Mouse (Mus musculus) neural tube, embryonic 11.5 days (tissue): ENCODE data around the gene Ndufs4. TPM values are rescaled to one million over a fixed set of nuclear protein-coding genes. Genes with fewer than 3 reads are reported as not detected.

Source experiments
- ATAC-seq: fragments of 200-750 bp; cut with Nextera tagmentation; 2 replicates; pipeline ENCODE4 v1.8.0; 2017; ENCODE audit warnings: moderate number of reproducible peaks, mild to moderate bottlenecking, moderate TSS enrichment, moderate library complexity; ENCODE audit not compliant: insufficient read depth, low FRiP score, low TSS enrichment
- DNase-seq: peaks from one replicate; pipeline ENCODE4 v3.0.0-alpha.2; 2015; ENCODE audit warnings: low spot score
- H3K27ac ChIP-seq: fragments of 300-500 bp; sonication (generic); 2 replicates; pipeline ENCODE4 v1.5.1; 2014; ENCODE audit warnings: low read depth, mild to moderate bottlenecking, low read length
- H3K27me3 ChIP-seq: fragments of 300-500 bp; sonication (generic); 2 replicates; pipeline ENCODE4 v1.6.1; 2014; ENCODE audit warnings: mild to moderate bottlenecking, low read length, mixed read lengths; ENCODE audit not compliant: control insufficient read depth, insufficient read depth
- H3K36me3 ChIP-seq: fragments of 300-500 bp; sonication (generic); 2 replicates; pipeline ENCODE4 v1.6.1; 2014; ENCODE audit warnings: mild to moderate bottlenecking, low read length, moderate library complexity, mixed read lengths; ENCODE audit not compliant: control insufficient read depth, insufficient read depth
- H3K4me1 ChIP-seq: fragments of 300-500 bp; sonication (generic); 2 replicates; pipeline ENCODE4 v1.6.1; 2014; ENCODE audit warnings: low read length, mixed read lengths; ENCODE audit not compliant: control insufficient read depth, insufficient read depth
- H3K4me2 ChIP-seq: fragments of 300-500 bp; sonication (generic); 2 replicates; pipeline ENCODE4 v1.6.1; 2014; ENCODE audit warnings: low read depth, mild to moderate bottlenecking, moderate library complexity
- H3K4me3 ChIP-seq: fragments of 300-500 bp; sonication (generic); 2 replicates; pipeline ENCODE4 v1.5.1; 2014; ENCODE audit warnings: low read depth, low read length
- H3K9ac ChIP-seq: fragments of 300-500 bp; sonication (generic); 2 replicates; pipeline ENCODE4 v1.6.1; 2014; ENCODE audit warnings: mild to moderate bottlenecking, low read length
- H3K9me3 ChIP-seq: fragments of 300-500 bp; sonication (generic); 2 replicates; pipeline ENCODE4 v1.6.1; 2016; ENCODE audit warnings: low read length; ENCODE audit not compliant: control insufficient read depth
- WGBS: fragments of 180-500 bp; shearing (Covaris S2); extraction: QIAGEN DNeasy Blood & Tissue Kit; methylation state at CpG from one replicate; pipeline ENCODE4 v1.1.7; 2014; 5-methylcytosine and 5-hydroxymethylcytosine counted together
- polyA plus RNA-seq: library from polyadenylated mRNA; unstranded; fragments of >200 nt; fragmentation: Nextera tagmentation; extraction: Ambion mirVana; gene quantifications from 2 replicates; pipeline ENCODE4 v1.2.1, GENCODE M21; 2014

Ndufs4 gene
- polyA plus RNA-seq, 1 experiment from 2014 or later: 287 TPM

DNA sequence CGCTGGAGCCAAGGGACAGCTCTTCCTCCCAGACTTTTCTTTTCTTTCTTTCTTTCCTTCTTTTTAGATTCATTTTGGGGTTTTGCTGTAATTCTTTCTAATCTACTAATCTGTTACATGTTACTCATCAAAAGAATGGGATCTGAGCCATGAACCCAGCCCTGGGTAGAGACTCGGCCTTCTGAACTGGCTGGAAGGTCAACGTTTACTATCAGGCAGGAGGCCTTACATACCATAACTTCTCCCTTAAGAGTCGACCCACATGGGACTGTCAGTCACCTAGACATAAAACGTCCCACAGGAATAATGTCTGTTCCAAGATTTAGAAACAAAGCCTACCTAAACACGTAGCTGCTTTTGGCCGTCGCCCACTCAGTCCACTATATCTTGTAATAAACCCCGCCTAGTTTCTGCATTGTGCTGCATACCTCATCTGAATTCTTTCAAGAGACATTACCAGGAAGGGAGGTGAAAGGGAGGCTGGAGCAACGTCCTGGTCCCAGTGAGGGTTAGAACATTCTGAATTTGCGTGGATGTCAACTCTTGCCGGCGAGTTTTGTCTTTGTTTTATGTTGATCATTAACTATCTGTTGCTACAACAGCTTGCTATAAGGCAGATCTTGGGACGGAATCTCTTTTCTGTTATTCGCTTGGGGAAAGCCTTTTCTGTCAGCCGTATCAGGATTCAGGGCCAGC lies 116.5 kb downstream of the Ndufs4 start:
- H3K9me3 ChIP-seq: no peaks in the 10 kb centered on the region
- H3K27ac ChIP-seq: no peak overlapping the region
- no peak overlapping the region for H3K4me2 ChIP-seq
- H3K4me1 ChIP-seq: no peaks in the 10 kb centered on the region
- DNase-seq (no peak), ATAC-seq (no peak)
- WGBS: 78% methylated on average over 16 of the region's 16 CpGs
- H3K9ac ChIP-seq: no peak overlapping the region
- no peaks in the 10 kb centered on the region for H3K27me3 ChIP-seq
- H3K4me3 ChIP-seq: no peak overlapping the region
- H3K36me3 ChIP-seq: no peaks in the 10 kb centered on the region

GRCm38 (mm10) chr13:114267741-114268140 lies 120.3 kb downstream of the Ndufs4 start:
- H3K4me1 ChIP-seq: no peaks in the 10 kb centered on the region
- no peaks in the 10 kb centered on the region for H3K9me3 ChIP-seq
- H3K4me2 ChIP-seq: no peak overlapping the region
- DNase-seq (no peak), ATAC-seq (no peak)
- WGBS: 92% methylated on average over 9 of the region's 9 CpGs
- H3K4me3 ChIP-seq: no peak overlapping the region
- no peak overlapping the region for H3K9ac ChIP-seq
- no peaks in the 10 kb centered on the region for H3K27me3 ChIP-seq
- H3K27ac ChIP-seq: no peak overlapping the region
- no peaks in the 10 kb centered on the region for H3K36me3 ChIP-seq

- Histone ChIP-seq H3K27me3 (no peaks in the 10 kb centered on the region), H3K4me3 (no peak overlapping the region), H3K4me2 (no peak overlapping the region), H3K27ac (no peak overlapping the region), H3K36me3 (no peaks in the 10 kb centered on the region), H3K9ac (no peak overlapping the region), H3K4me1 (no peaks in the 10 kb centered on the region), H3K9me3 (no peaks in the 10 kb centered on the region)
- 63% methylated on average over 7 of the region's 7 CpGs for WGBS
- DNase-seq (no peak), ATAC-seq (no peak)
These were observed 127.4 kb downstream of the Ndufs4 start for GRCm38 (mm10) chr13:114260486-114261205.

- Histone ChIP-seq H3K4me1 (no peaks in the 10 kb centered on the region), H3K4me3 (no peak overlapping the region), H3K27me3 (no peaks in the 10 kb centered on the region), H3K9ac (no peak overlapping the region), H3K27ac (no peak overlapping the region), H3K9me3 (no peaks in the 10 kb centered on the region), H3K36me3 (no peaks in the 10 kb centered on the region), H3K4me2 (no peak overlapping the region)
- DNase-seq: no peak
- 93% methylated on average over 10 of the region's 10 CpGs for WGBS
- ATAC-seq: no peak
These were observed 133.4 kb downstream of the Ndufs4 start for GRCm38 (mm10) chr13:114254697-114255096.

Other genes with a start within 250 kb of the Ndufs4 start
- 14.2 and 16.9 TPM in 2 replicates for gene Fst, start 70.7 kb upstream of the Ndufs4 start, polyA plus RNA-seq